Mouse (Mus musculus) heart, embryonic 16.5 days (tissue): ENCODE results near the gene Fam81a. TPM values are rescaled to one million over a fixed set of nuclear protein-coding genes. Genes with fewer than 3 reads are reported as not detected.
A peak's percentile ranks its signal among the peaks of the same experiment; 100 is the strongest.

Source experiments
- ATAC-seq: fragments of 200-750 bp; cut with Nextera tagmentation; replicated peaks from 2 replicates; pipeline ENCODE4 v1.8.0; 2017; ENCODE audit warnings: moderate number of reproducible peaks; ENCODE audit not compliant: insufficient read depth, low FRiP score; ENCODE audit errors: extremely low read depth
- H3K27ac ChIP-seq: fragments of 300-500 bp; sonication (generic); 2 replicates; pipeline ENCODE4 v1.5.1; 2014; ENCODE audit warnings: mild to moderate bottlenecking, low read length, control low read depth, moderate library complexity
- H3K27me3 ChIP-seq: fragments of 300-500 bp; sonication (generic); 2 replicates; pipeline ENCODE4 v1.6.1; 2014; ENCODE audit warnings: low read length, mixed read lengths; ENCODE audit not compliant: control insufficient read depth, insufficient read depth
- H3K36me3 ChIP-seq: fragments of 300-500 bp; sonication (generic); 2 replicates; pipeline ENCODE4 v1.6.1; 2014; ENCODE audit not compliant: control insufficient read depth, insufficient read depth
- H3K4me1 ChIP-seq: fragments of 300-500 bp; sonication (generic); 2 replicates; pipeline ENCODE4 v1.6.1; 2014; ENCODE audit warnings: low read length, mixed read lengths; ENCODE audit not compliant: control insufficient read depth, insufficient read depth
- H3K4me2 ChIP-seq: fragments of 300-500 bp; sonication (generic); 2 replicates; pipeline ENCODE4 v1.6.1; 2014; ENCODE audit warnings: low read depth, mild to moderate bottlenecking, control low read depth, low read length
- H3K4me3 ChIP-seq: fragments of 300-500 bp; sonication (generic); 2 replicates; pipeline ENCODE4 v1.5.1; 2014; ENCODE audit warnings: mild to moderate bottlenecking, control low read depth, low read length
- H3K9ac ChIP-seq: fragments of 300-500 bp; sonication (generic); 2 replicates; pipeline ENCODE4 v1.6.1; 2014; ENCODE audit warnings: low read length, control low read depth
- H3K9me3 ChIP-seq: fragments of 300-500 bp; sonication (generic); replicated peaks from 2 replicates; pipeline ENCODE4 v1.6.1; 2016; ENCODE audit warnings: low read length; ENCODE audit not compliant: control insufficient read depth
- WGBS: fragments of 180-500 bp; shearing (Covaris S2); extraction: QIAGEN DNeasy Blood & Tissue Kit; methylation state at CpG from one replicate; pipeline ENCODE4 v1.1.7; 2014; 5-methylcytosine and 5-hydroxymethylcytosine counted together
- polyA plus RNA-seq: library from polyadenylated mRNA; unstranded; fragments of >200 nt; fragmentation: Nextera tagmentation; extraction: Ambion mirVana; gene quantifications from 2 replicates; pipeline ENCODE4 v1.2.1, GENCODE M21; 2015

Gene Fam81a
- polyA plus RNA-seq, 1 experiment from 2014 or later = 43.9 TPM

DNA sequence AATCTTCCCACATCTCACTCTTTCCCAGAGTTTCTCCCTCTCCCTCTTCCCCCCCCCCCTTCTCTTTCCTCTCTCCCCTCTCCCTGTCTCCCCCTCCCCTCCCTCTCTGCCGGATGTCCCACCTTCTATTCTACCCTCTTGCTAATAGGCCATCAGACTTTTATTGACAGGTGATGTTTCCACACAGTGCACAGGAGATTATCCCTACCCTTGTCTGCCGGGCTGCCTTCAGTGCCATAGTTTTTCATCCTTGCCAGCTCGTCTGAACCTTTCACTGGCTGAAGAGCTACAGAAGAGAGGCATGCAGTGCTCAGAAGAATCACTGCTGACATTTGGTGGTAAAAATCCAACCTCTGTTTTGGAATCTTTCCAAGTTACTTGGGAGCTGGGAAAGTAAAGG, 88.9 kb downstream of the Fam81a start:
- no peaks in the 10 kb centered on the region for H3K36me3 ChIP-seq
- H3K27me3 ChIP-seq = no peaks in the 10 kb centered on the region
- H3K9me3 ChIP-seq = no peaks in the 10 kb centered on the region
- no peaks in the 10 kb centered on the region; the same call in 1 of the 2 replicates for H3K4me1 ChIP-seq
- H3K9ac ChIP-seq = no peak overlapping the region
- ATAC-seq = no peak
- no peak overlapping the region for H3K27ac ChIP-seq
- no peak overlapping the region for H3K4me2 ChIP-seq
- 41% methylated on average over 3 of the region's 3 CpGs for WGBS
- H3K4me3 ChIP-seq = no peak overlapping the region

DNA sequence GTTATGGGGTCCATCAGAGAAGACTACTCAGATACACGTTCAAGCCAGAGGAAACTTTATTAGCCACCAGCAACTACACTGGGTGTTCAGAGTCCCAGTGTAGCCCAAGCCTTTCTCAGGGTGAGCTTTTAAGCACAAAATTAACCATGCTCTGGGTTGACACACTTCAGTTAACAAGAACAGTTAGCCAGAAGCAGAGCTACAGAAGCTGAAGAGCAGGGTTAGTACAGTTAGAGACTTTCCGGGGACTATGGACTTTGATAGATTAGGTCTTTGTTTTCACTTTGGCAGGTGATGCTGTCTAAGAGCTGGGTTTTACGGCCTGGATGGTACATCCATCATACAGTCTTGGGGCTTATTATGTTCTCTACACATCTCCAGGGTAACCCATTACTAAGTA, 89.6 kb downstream of the Fam81a start:
- no peak overlapping the region for H3K4me2 ChIP-seq
- H3K9ac ChIP-seq = no peak overlapping the region
- H3K4me1 ChIP-seq = no peaks in the 10 kb centered on the region; the same call in 1 of the 2 replicates
- 66% methylated on average over 3 of the region's 3 CpGs for WGBS
- no peak overlapping the region for H3K27ac ChIP-seq
- no peak for ATAC-seq
- H3K36me3 ChIP-seq = no peaks in the 10 kb centered on the region
- H3K9me3 ChIP-seq = no peaks in the 10 kb centered on the region
- H3K27me3 ChIP-seq = no peaks in the 10 kb centered on the region
- H3K4me3 ChIP-seq = no peak overlapping the region

DNA sequence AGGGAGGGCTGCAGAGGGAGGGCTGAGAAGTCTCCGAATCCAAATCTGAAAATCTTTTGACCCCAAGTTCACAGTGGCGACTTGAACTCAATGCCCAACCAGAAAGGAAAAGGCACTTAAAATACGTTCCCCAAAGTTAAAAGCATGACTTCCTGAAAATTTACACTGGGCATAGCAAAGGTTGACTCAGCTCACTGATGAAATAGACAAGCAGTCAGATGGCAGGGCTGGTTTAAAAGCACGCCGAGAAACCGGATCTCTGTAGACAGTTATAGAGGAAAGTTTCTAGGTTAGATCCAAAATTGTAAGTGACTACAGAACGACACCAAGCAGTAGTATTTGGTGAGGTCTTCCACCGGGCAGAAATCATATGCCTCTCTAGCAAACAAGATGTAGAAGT, 92.5 kb downstream of the Fam81a start:
- no peak overlapping the region for H3K27ac ChIP-seq
- no peak overlapping the region for H3K9ac ChIP-seq
- no peaks in the 10 kb centered on the region for H3K27me3 ChIP-seq
- no peak overlapping the region for H3K4me2 ChIP-seq
- no peak overlapping the region for H3K4me3 ChIP-seq
- WGBS = 34% methylated on average over 8 of the region's 8 CpGs
- H3K9me3 ChIP-seq = no peaks in the 10 kb centered on the region
- no peak for ATAC-seq
- no peaks in the 10 kb centered on the region for H3K36me3 ChIP-seq
- H3K4me1 ChIP-seq = no peaks in the 10 kb centered on the region; the same call in 1 of the 2 replicates

DNA sequence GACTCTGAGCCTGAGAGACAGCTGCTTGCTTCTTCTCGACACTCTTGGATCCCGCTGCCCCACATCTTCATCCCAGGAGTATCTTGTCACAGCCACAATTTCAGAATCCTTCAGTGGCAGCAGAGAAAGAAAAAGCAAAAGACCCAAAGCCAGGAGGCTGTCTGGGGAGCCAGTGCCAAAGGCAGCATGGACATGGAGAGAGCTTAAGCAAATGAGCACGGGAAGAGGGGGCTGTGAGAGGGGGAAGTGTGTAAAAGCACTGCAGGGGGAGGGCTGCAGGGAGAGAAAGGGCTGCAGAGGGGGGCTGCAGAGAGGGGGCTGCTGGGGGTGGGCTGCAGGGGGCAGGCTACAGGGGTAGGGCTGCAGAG, 93.0 kb downstream of the Fam81a start:
- Histone ChIP-seq H3K9me3 (no peaks in the 10 kb centered on the region), H3K4me3 (no peak overlapping the region), H3K9ac (no peak overlapping the region), H3K27ac (0 out of 2 replicates have a peak overlapping the region, but pooled peaks have one; percentile 9), H3K36me3 (no peaks in the 10 kb centered on the region), H3K4me1 (no peaks in the 10 kb centered on the region; the same call in 1 of the 2 replicates), H3K4me2 (no peak overlapping the region), H3K27me3 (no peaks in the 10 kb centered on the region)
- ATAC-seq = no peak
- WGBS = 29% methylated on average over 3 of the region's 3 CpGs

DNA sequence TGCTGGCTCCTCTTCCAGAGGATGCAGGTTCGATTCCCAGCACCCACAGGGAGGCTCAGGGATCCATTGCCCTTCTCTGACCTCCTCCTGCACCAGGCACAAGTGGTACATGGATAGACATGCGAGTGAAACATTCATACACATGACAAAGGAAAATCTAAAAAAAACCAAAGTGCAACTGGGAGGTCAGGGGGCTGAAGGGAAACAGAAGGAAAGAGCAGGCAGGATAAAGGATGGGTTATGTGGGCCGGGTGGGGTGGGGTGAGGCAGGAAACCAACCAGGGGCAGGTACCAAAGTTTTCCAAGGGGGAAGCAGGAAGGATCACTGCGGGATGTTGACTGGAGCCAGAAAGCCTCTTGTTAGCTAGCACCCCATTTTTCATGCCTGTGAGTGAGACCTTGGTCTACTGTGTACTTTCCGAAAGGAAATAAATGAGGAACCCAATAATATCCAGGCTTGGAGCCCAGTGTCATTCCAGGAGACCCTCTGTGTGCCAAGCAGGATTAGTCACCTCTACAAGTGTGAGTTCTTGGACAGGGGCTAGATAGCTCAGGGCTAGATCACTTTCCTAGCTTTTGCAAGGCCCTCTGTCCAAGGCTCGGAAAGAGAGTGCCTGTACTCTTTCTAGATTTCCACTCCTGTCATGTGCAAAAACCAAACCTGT, 93.5 kb downstream of the Fam81a start:
- Histone ChIP-seq H3K27ac (0 out of 2 replicates have a peak overlapping the region, but pooled peaks have one; percentile 9), H3K27me3 (no peaks in the 10 kb centered on the region), H3K4me2 (no peak overlapping the region), H3K9me3 (no peaks in the 10 kb centered on the region), H3K9ac (no peak overlapping the region), H3K4me1 (no peaks in the 10 kb centered on the region; the same call in 1 of the 2 replicates), H3K4me3 (no peak overlapping the region), H3K36me3 (no peaks in the 10 kb centered on the region)
- ATAC-seq = no peak
- 46% methylated on average over 6 of the region's 6 CpGs for WGBS

DNA sequence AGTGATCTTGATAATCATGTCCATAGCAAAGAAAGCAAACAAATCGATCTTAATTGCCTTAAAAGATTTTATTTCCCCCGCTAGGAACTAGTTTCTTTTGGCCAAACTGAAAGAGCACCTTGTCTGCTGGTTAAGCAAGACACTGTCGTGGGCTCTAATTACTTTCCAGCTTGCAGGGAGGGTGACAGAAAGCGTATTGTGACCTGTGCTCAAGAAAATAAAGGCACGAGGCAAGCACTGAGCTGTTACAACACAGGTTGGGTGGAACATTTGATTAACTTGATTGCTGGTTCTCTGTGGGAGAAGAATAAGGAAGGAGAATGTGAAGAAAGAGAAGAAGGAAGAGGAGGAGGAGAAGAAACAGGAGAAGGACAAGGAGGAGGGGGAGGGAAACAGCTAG, 94.1 kb downstream of the Fam81a start:
- H3K36me3 ChIP-seq = no peaks in the 10 kb centered on the region
- ATAC-seq = no peak
- no peaks in the 10 kb centered on the region; the same call in 1 of the 2 replicates for H3K4me1 ChIP-seq
- H3K4me3 ChIP-seq = no peak overlapping the region
- WGBS = 59% methylated on average over 5 of the region's 5 CpGs
- H3K9ac ChIP-seq = no peak overlapping the region
- H3K27me3 ChIP-seq = no peaks in the 10 kb centered on the region
- H3K4me2 ChIP-seq = no peak overlapping the region
- H3K27ac ChIP-seq = no peak overlapping the region
- no peaks in the 10 kb centered on the region for H3K9me3 ChIP-seq

DNA sequence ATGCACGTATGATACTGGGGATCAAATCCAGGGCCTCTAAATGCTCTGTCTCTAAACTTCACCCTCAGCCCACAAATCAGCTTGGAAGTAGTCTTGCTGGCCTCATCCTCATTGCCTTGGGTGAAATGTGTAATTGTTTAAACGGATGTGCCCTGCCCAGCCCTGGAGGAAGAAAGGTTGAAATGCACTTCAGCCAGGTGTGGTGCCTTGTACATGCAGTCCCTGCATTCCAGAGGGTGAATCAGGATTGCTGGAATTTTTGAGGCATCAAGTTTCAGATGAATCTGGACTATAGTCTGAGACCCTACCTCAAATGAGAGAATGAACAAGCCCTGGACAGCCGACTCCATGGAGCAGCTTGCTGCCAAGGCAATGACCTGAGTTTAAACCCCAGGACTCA, 94.5 kb downstream of the Fam81a start:
- no peaks in the 10 kb centered on the region for H3K27me3 ChIP-seq
- H3K4me2 ChIP-seq = no peak overlapping the region
- H3K27ac ChIP-seq = no peak overlapping the region
- no peaks in the 10 kb centered on the region for H3K36me3 ChIP-seq
- no peaks in the 10 kb centered on the region; the same call in 1 of the 2 replicates for H3K4me1 ChIP-seq
- no peak overlapping the region for H3K4me3 ChIP-seq
- WGBS = 64% methylated on average over 3 of the region's 3 CpGs
- no peaks in the 10 kb centered on the region for H3K9me3 ChIP-seq
- H3K9ac ChIP-seq = no peak overlapping the region
- no peak for ATAC-seq

DNA sequence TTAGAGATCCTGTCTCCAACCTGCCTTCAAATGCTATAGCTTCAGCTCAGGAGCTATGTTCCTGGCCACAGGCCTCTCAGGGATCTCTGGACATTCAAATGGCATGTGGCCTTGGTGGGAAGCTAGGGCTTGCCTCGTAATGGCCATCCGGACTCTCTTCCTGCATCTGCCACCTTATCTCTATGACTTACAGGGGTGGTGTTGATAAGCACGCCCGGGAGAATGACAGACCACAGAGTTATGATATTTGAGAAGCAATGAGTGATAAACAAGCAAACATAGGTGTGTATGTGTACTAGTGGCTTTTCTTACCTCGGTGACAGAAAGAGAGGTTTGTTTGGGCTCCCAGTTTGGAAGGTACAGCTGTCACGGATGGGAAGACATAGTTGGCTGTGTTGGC, 96.1 kb downstream of the Fam81a start:
- ATAC-seq = no peak
- no peaks in the 10 kb centered on the region for H3K27me3 ChIP-seq
- 50% methylated on average over 6 of the region's 6 CpGs for WGBS
- no peaks in the 10 kb centered on the region for H3K9me3 ChIP-seq
- no peak overlapping the region for H3K27ac ChIP-seq
- no peaks in the 10 kb centered on the region; the same call in 1 of the 2 replicates for H3K4me1 ChIP-seq
- H3K36me3 ChIP-seq = no peaks in the 10 kb centered on the region
- H3K9ac ChIP-seq = no peak overlapping the region
- H3K4me2 ChIP-seq = no peak overlapping the region
- no peak overlapping the region for H3K4me3 ChIP-seq

DNA sequence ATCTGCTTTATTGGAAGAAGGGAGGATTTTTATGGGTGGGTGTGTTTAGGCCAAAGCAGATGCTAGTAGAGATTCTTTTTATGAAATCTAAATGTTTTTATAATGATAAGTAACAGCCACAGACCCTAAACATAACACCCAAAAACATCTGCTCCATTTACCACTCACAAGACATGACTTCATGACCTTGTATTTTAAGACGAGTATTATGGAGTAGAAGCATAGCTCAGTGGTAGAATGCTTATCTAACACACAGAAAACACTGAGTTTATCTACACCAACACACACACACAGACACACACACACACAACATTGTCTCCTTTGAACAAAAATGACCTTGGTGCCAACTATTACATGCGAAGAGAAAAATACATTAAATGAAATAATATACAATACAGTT, 97.5 kb downstream of the Fam81a start:
- no peak for ATAC-seq
- no peaks in the 10 kb centered on the region for H3K9me3 ChIP-seq
- WGBS = 54% methylated on average over 2 of the region's 2 CpGs

More for the DNA sequence above, 97.5 kb downstream of the Fam81a start:
- Histone ChIP-seq H3K4me3 (no peak overlapping the region), H3K27ac (no peak overlapping the region), H3K4me2 (no peak overlapping the region), H3K36me3 (no peaks in the 10 kb centered on the region), H3K4me1 (no peaks in the 10 kb centered on the region; the same call in 1 of the 2 replicates), H3K9ac (no peak overlapping the region), H3K27me3 (no peaks in the 10 kb centered on the region)
